Mouse (Mus musculus): Measurements from ENCODE around the gene Acot5. TPM values are rescaled to one million over a fixed set of nuclear protein-coding genes. Genes with fewer than 3 reads are reported as not detected.
A peak's percentile ranks its signal among the peaks of the same experiment; 100 is the strongest.

Gene Acot5
- polyA plus RNA-seq, 1 experiment = 0.15 TPM

DNA sequence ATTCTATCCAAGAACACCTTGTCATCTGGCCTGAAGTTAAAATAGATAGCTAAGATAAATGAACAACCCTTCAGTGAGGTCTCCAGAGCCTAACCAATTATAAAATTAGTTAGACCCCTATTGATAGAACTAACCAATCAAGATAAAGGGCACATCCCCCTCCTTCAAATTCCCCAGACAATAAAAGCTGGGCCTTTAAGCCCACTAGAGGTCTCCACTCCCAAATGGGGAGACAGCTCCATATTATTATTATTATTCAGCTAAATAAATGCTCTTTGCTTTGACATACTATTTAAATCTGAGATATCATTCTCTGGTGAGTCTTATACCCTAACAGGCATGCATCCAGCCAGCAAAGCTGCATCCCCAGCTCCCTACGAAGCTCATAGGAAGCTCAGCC lies 40.8 kb downstream of the Acot5 start:
- WGBS = 85% methylated on average over 1 of the region's 1 CpGs
- no peak for DNase-seq (ENCODE audit: low read depth, low spot score)

DNA sequence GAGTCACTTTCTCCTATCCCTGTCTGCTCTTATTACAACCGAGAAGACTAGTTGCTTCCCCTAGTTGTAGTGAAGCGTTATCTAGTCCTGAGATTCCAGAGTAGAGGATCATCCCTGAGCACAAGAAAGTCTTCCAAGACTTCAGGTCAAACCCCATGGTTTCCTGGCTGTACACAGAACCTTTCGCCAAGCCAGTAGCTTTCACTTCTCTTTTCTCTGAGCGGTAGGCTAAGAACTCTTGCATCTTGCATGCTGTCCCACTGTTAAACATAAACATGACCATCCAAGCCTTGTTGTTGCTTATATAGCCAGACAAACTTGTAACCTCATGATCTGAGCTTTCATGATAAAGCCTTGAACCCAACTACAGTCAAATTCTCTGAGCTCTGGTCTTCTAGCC lies 41.7 kb downstream of the Acot5 start:
- no peak for DNase-seq (ENCODE audit: low read depth, low spot score)
- WGBS = 95% methylated on average over 4 of the region's 4 CpGs

DNA sequence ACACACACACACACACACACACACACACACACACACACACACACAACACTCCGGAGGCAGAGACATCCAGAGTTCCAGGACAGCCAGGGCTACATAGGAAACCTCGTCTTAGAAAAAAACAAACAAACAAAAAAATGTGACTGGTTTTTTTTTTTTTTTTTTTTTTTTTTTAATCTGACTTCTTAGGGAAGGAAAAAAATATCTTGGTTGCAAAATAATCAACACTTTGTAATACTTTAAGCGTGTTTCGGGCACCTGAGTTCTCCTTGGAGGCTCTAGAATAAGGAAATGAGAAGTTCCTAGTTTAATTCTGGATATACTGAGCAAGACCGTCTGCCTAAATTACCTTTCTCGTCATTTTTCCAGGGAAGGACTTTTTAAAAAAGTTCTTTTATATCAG lies 44.6 kb downstream of the Acot5 start:
- 31% methylated on average over 6 of the region's 6 CpGs for WGBS
- no peak for DNase-seq (ENCODE audit: low read depth, low spot score)

DNA sequence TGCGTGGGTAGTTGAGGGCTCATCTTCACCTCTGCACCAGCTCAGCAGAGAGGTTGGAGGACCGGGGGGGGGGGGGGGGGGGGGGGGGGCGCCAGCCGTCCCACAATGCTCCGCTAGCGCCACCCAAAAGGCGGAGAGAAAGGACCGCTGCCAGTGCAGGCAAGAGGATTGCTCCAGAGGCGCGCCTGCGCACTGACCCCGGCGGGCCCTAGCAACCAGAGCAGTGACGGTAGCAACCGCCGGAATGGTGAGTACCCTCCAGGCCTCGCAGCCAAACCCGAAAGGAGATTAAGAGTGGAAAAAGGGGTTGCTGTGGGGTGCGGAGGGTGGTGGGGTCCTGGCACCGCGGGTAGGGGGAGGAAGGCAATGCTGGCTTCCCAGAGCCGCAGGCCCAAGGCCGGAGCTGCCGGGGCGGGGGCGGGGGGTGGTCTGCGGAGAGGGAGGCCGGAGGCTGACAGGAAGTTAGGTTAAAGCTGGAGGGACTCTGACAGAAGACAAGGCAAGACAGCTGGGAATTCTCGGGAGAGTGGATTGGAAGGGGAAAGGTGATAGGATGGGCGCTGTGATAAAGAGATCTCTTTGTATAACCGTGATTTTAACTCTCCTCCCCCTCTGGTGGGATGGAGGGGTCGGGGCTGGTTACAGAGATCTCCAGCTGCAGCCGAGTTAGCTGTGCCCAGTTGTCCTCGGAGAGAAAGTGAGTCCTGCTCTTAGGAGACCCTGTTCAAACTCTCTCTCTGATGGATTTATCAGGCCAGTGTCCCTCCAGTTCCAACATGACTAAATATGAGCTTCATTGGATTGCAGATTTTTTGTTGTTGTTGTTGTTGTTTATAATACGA lies 45.2 kb downstream of the Acot5 start, which contains the start of gene Dnal1:
Dnal1 (plus strand) TSS at position 214 of the 842 bp plus-strand sequence.
- WGBS = 4% methylated on average over 34 of the region's 35 CpGs
- peak; percentile 52 for DNase-seq (ENCODE audit: low read depth, low spot score)

DNA sequence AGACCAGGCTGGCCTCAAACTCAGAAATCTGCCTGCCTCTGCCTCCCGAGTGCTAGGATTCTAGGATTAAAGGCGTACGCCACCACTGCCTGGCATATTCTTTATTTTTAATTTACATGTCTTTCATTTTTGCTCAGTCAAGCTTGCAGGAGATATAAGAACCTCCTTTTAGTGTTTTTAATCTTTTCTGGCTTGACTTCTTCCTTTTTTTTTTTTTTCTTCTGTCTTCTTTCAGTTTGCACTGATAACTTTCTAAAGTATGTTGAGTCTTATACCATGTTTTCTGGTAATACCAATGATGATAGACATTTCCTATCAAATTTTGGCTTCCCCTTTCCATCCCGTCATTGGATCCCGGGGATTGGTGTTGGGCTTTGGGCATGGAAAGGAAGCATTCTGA lies 50.5 kb downstream of the Acot5 start:
- 97% methylated on average over 5 of the region's 5 CpGs for WGBS
- no peak for DNase-seq (ENCODE audit: low read depth, low spot score)

Other genes with a start within 250 kb of the Acot5 start
- 52.4 and 117 TPM in 2 replicates for gene Numb, start 147.4 kb upstream of the Acot5 start, polyA plus RNA-seq (2012; rRNA removed)
- 10.8 and 13.6 TPM in 2 replicates for gene Riox1, start 118.7 kb upstream of the Acot5 start, polyA plus RNA-seq (2012; rRNA removed)
- gene Heatr4, start 84.5 kb upstream of the Acot5 start, polyA plus RNA-seq (2012; rRNA removed) = not detected in 2 replicates
- gene Acot2, start 81.5 kb upstream of the Acot5 start, polyA plus RNA-seq (2012; rRNA removed) = 2.2 and 4.0 TPM in 2 replicates
- gene Acot1, start 59.8 kb upstream of the Acot5 start, polyA plus RNA-seq (2012; rRNA removed) = 1.6 and 2.5 TPM in 2 replicates
- 4.5 and 8.5 TPM in 2 replicates for gene Acot4, start 30.9 kb upstream of the Acot5 start, polyA plus RNA-seq (2012; rRNA removed)
- gene Gm49366, start 30.4 kb upstream of the Acot5 start, polyA plus RNA-seq (2012; rRNA removed) = not detected in 2 replicates
- gene Acot3, start 17.2 kb upstream of the Acot5 start, polyA plus RNA-seq (2012; rRNA removed) = not detected in 2 replicates
- 0.63 and 0.78 TPM in 2 replicates for gene Acot6, start 31.3 kb downstream of the Acot5 start, polyA plus RNA-seq (2012; rRNA removed)
- 0.69 and 1.2 TPM in 2 replicates for gene Dnal1, start 45.0 kb downstream of the Acot5 start, polyA plus RNA-seq (2012; rRNA removed)
- 0.16 and 0.22 TPM in 2 replicates for gene Pnma1, start 79.2 kb downstream of the Acot5 start, polyA plus RNA-seq (2012; rRNA removed)
- gene Elmsan1, start 149.6 kb downstream of the Acot5 start, polyA plus RNA-seq (2012; rRNA removed) = 9.1 and 15.3 TPM in 2 replicates
- 9.4 and 13.3 TPM in 2 replicates for gene Ptgr2, start 215.9 kb downstream of the Acot5 start, polyA plus RNA-seq (2012; rRNA removed)
- gene Zfp410, start 247.5 kb downstream of the Acot5 start, polyA plus RNA-seq (2012; rRNA removed) = 29.4 and 35.1 TPM in 2 replicates

Data from large intestine, adult 2 months (tissue).